8 mouse cellular contexts compared by ENCODE assay signal in genomic region chr7:46845978-46846485, GRCm38 (mm10). TPM values are rescaled to one million over a fixed set of nuclear protein-coding genes. Genes with fewer than 3 reads are reported as not detected.
A peak's percentile ranks its signal among the peaks of the same experiment; 100 is the strongest.
DNase-seq lines count a peak whose midpoint lies in the region; ATAC-seq and TF ChIP-seq lines count a peak whose summit lies in the region.

No protein-coding gene starts in this region.

- peaks cover 38% of the 10 kb centered on the region for H3K79me2 ChIP-seq in myocyte (ENCODE audit: control insufficient read depth, insufficient read depth)

- no peak for TF ChIP-seq POLR2A in myocyte (IDR thresholded peaks at IDR 0.05; ENCODE audit: insufficient read length, low read depth)

- peak overlapping the region; percentile 98 for H3K27ac ChIP-seq in heart, embryonic 10.5 days
- peak overlapping the region; percentile 97 for H3K27ac ChIP-seq in heart, embryonic 15.5 days
- H3K27ac ChIP-seq in liver, embryonic 11.5 days (ENCODE audit: low read depth, low read length): peak overlapping the region; percentile 92

- peak overlapping the region; percentile 84 for H3K4me3 ChIP-seq in heart, embryonic 10.5 days
- H3K4me3 ChIP-seq in heart, embryonic 15.5 days: peak overlapping the region; percentile 71
- H3K4me3 ChIP-seq in liver, embryonic 11.5 days (ENCODE audit: low read depth, low read length): peak overlapping the region; percentile 72
- peak overlapping the region; percentile 99 for H3K4me3 ChIP-seq in myocyte

- no peak for DNase-seq in heart, embryonic 10.5 days (ENCODE audit: low spot score)
- no peak for DNase-seq in heart, adult 8-10 months (ENCODE audit: low spot score)
- peak; percentile 62 for DNase-seq in embryo, embryonic 10.5 days (ENCODE audit: low spot score)
- DNase-seq in liver, embryonic 11.5 days (ENCODE audit: low spot score): peak; percentile 67
- DNase-seq in urinary bladder, postnatal 36 days (ENCODE audit: low spot score in 2 of 2): peak; percentile 22 to 26

- H3K9ac ChIP-seq in heart, embryonic 15.5 days: peak overlapping the region; percentile 89
- H3K9ac ChIP-seq in liver, embryonic 11.5 days (ENCODE audit: low read depth, low read length): peak overlapping the region; percentile 92

- peak overlapping the region; percentile 85 for H3K4me2 ChIP-seq in heart, embryonic 15.5 days
- H3K4me2 ChIP-seq in liver, embryonic 11.5 days: peak overlapping the region; percentile 87
- peak overlapping the region; percentile 83 for H3K4me2 ChIP-seq in myocyte (ENCODE audit: low read depth)

- H3K9me3 ChIP-seq in heart, embryonic 10.5 days: no peaks in the 10 kb centered on the region
- no peaks in the 10 kb centered on the region for H3K9me3 ChIP-seq in heart, embryonic 15.5 days (replicated peaks)
- no peaks in the 10 kb centered on the region for H3K9me3 ChIP-seq in liver, embryonic 11.5 days (ENCODE audit: control insufficient read depth, low read length)

- H3K27me3 ChIP-seq in heart, embryonic 10.5 days (ENCODE audit: insufficient read depth, poor library complexity, severe bottlenecking): peaks cover 13% of the 10 kb centered on the region; the same call in 1 of the 2 replicates
- no peaks in the 10 kb centered on the region for H3K27me3 ChIP-seq in heart, embryonic 15.5 days
- no peaks in the 10 kb centered on the region for H3K27me3 ChIP-seq in liver, embryonic 11.5 days (replicated peaks; ENCODE audit: control insufficient read depth, insufficient read depth, low read length)
- H3K27me3 ChIP-seq in myocyte (ENCODE audit: control insufficient read depth, insufficient read depth, insufficient read length): no peaks in the 10 kb centered on the region

- peak overlapping the region; percentile 77 for H3ac ChIP-seq in myocyte (ENCODE audit: control insufficient read depth, insufficient read length)

- WGBS in heart, embryonic 10.5 days: 0% methylated on average over 36 of the region's 36 CpGs
- WGBS in heart, embryonic 15.5 days: under 1% methylated on average over 36 of the region's 36 CpGs
- under 1% methylated on average over 36 of the region's 36 CpGs for WGBS in liver, embryonic 11.5 days

- ATAC-seq in CD4-positive, CD25-positive, alpha-beta regulatory T cell, adult 4 months: peak; percentile 50
- peak; percentile 17 for ATAC-seq in heart, embryonic 15.5 days (replicated peaks; ENCODE audit: insufficient number of reproducible peaks, insufficient read depth, low FRiP score, low read depth)
- ATAC-seq in liver, embryonic 11.5 days (replicated peaks; ENCODE audit: low FRiP score): peak; percentile 22; the same call in 1 of the 2 replicates

- H3K36me3 ChIP-seq in heart, embryonic 10.5 days: peaks cover 38% of the 10 kb centered on the region
- H3K36me3 ChIP-seq in heart, embryonic 15.5 days: peaks cover 37% of the 10 kb centered on the region
- H3K36me3 ChIP-seq in liver, embryonic 11.5 days (ENCODE audit: control insufficient read depth, insufficient read depth, low read length): peaks cover 31% of the 10 kb centered on the region
- peaks cover 24% of the 10 kb centered on the region for H3K36me3 ChIP-seq in myocyte (ENCODE audit: control insufficient read depth, insufficient read depth)

- peaks cover 27% of the 10 kb centered on the region for H3K4me1 ChIP-seq in heart, embryonic 10.5 days
- peaks cover 31% of the 10 kb centered on the region for H3K4me1 ChIP-seq in heart, embryonic 15.5 days (replicated peaks)
- peaks cover 21% of the 10 kb centered on the region for H3K4me1 ChIP-seq in liver, embryonic 11.5 days (replicated peaks; ENCODE audit: control insufficient read depth, insufficient read depth, low read length)

TF ChIP-seq in myocyte, 11 proteins besides CTCF, POLR2A, EP300 and RAD21:
- TF ChIP-seq POLR2AphosphoS2 (IDR thresholded peaks at IDR 0.05; ENCODE audit: insufficient read length, low read depth) (peak; percentile 17), REST (IDR thresholded peaks at IDR 0.05; ENCODE audit: insufficient read depth, insufficient read length) (no peak), USF1 (IDR thresholded peaks at IDR 0.05; ENCODE audit: low read depth) (no peak), MYOG (IDR thresholded peaks at IDR 0.05; ENCODE audit: control insufficient read depth in 1 of 3, insufficient read depth in 1 of 3, insufficient read length in 2 of 3, low read depth in 2 of 3) (peak in 1 of 3 experiments; percentile 29)

RNA-seq across cellular contexts. Expression of gene Ldha, which starts 4.8 kb away (rescaled TPM):
- polyA plus RNA-seq in heart, embryonic 10.5 days (2016; fragmentation: Nextera tagmentation; extraction: Ambion mirVana): 4,161 and 4,393 TPM in 2 replicates
- 100 to 1,000 TPM; 719 to 878 (median 816) TPM for total RNA-seq in heart, adult 8-10 months (2022)
- 100 to 1,000 TPM; 817 to 958 TPM for polyA plus RNA-seq in CD4-positive, CD25-positive, alpha-beta regulatory T cell, adult 4 months (2017; shearing (Covaris generic))
- polyA plus RNA-seq in heart, embryonic 15.5 days (2015; fragmentation: Nextera tagmentation; extraction: Ambion mirVana): 2,657 and 2,686 TPM in 2 replicates
- 3,525 and 3,814 TPM in 2 replicates for polyA plus RNA-seq in liver, embryonic 11.5 days (2014; fragmentation: Nextera tagmentation; extraction: Ambion mirVana)
- polyA plus RNA-seq in myocyte (2012; fragmentation: generic; extraction: Trizol): 1,758 TPM

RNA-seq across cellular contexts. Expression of gene Ldhc, which starts 15.0 kb away (rescaled TPM):
- 0.13 TPM in 1 of 2 replicates, not detected in the other for polyA plus RNA-seq in heart, embryonic 10.5 days (2016; fragmentation: Nextera tagmentation; extraction: Ambion mirVana)
- total RNA-seq in heart, adult 8-10 months (2022): not detected
- polyA plus RNA-seq in CD4-positive, CD25-positive, alpha-beta regulatory T cell, adult 4 months (2017; shearing (Covaris generic)): not detected
- not detected in 2 replicates for polyA plus RNA-seq in heart, embryonic 15.5 days (2015; fragmentation: Nextera tagmentation; extraction: Ambion mirVana)
- 0.17 and 0.73 TPM in 2 replicates for polyA plus RNA-seq in liver, embryonic 11.5 days (2014; fragmentation: Nextera tagmentation; extraction: Ambion mirVana)
- 0.08 TPM for polyA plus RNA-seq in myocyte (2012; fragmentation: generic; extraction: Trizol)

RNA-seq across cellular contexts. Expression of gene Gtf2h1, which starts 50.1 kb away (rescaled TPM):
- polyA plus RNA-seq in heart, embryonic 10.5 days (2016; fragmentation: Nextera tagmentation; extraction: Ambion mirVana): 40.6 and 45.1 TPM in 2 replicates
- 10 to 100 TPM; 13.7 to 18.5 (median 15.9) TPM for total RNA-seq in heart, adult 8-10 months (2022)
- 10 to 100 TPM; 20.7 to 28.1 TPM for polyA plus RNA-seq in CD4-positive, CD25-positive, alpha-beta regulatory T cell, adult 4 months (2017; shearing (Covaris generic))
- 28.3 and 28.8 TPM in 2 replicates for polyA plus RNA-seq in heart, embryonic 15.5 days (2015; fragmentation: Nextera tagmentation; extraction: Ambion mirVana)
- 83.6 and 95.7 TPM in 2 replicates for polyA plus RNA-seq in liver, embryonic 11.5 days (2014; fragmentation: Nextera tagmentation; extraction: Ambion mirVana)
- 18.0 TPM for polyA plus RNA-seq in myocyte (2012; fragmentation: generic; extraction: Trizol)

RNA-seq across cellular contexts. Expression of gene Hps5, which starts 50.2 kb away (rescaled TPM):
- 13.9 and 14.5 TPM in 2 replicates for polyA plus RNA-seq in heart, embryonic 10.5 days (2016; fragmentation: Nextera tagmentation; extraction: Ambion mirVana)
- 10 to 100 TPM in 1 of 4 experiments, 1 to 10 TPM in 3; 8.0 to 10.3 (median 9.4) TPM for total RNA-seq in heart, adult 8-10 months (2022)
- 10 to 100 TPM; 14.2 to 26.1 TPM for polyA plus RNA-seq in CD4-positive, CD25-positive, alpha-beta regulatory T cell, adult 4 months (2017; shearing (Covaris generic))
- 9.5 and 13.6 TPM in 2 replicates for polyA plus RNA-seq in heart, embryonic 15.5 days (2015; fragmentation: Nextera tagmentation; extraction: Ambion mirVana)
- 15.5 and 16.7 TPM in 2 replicates for polyA plus RNA-seq in liver, embryonic 11.5 days (2014; fragmentation: Nextera tagmentation; extraction: Ambion mirVana)
- polyA plus RNA-seq in myocyte (2012; fragmentation: generic; extraction: Trizol): 7.9 TPM

Comparison
In these comparisons a context has a peak if more than half of its experiments do, and no peak if none do; other contexts are left out.
1. DNase-seq: peak in embryo, embryonic 10.5 days (single experiment), liver, embryonic 11.5 days (single experiment) and urinary bladder, postnatal 36 days (2 of 2); none in heart, embryonic 10.5 days (single experiment) and heart, adult 8-10 months (single experiment).
2. Peak in every context shown above with its lines, with median percentiles within 50 percentile points of each other: H3K27ac ChIP-seq, H3K4me3 ChIP-seq, ATAC-seq and H3K4me2 ChIP-seq.